Mouse (Mus musculus): ENCODE measurements at regions not wholly inside any gene's neighbourhood (a gene's known extent, or its start where the extent isn't known, plus 50 kb on each side); places are given as distances from the start of the nearest gene placed in this dataset.

- TF ChIP-seq USF1 (IDR thresholded peaks at IDR 0.05; ENCODE audit: low read depth) (no peak), CTCF (IDR thresholded peaks at IDR 0.05; ENCODE audit: control insufficient read depth, insufficient read depth, insufficient read length) (no peak), MYOD1 (IDR thresholded peaks at IDR 0.05; ENCODE audit: control insufficient read depth, insufficient read length, low read depth) (no peak), FOSL1 (IDR thresholded peaks at IDR 0.05; ENCODE audit: insufficient read depth, low read length, poor library complexity, severe bottlenecking) (no peak), MAX (IDR thresholded peaks at IDR 0.05) (no peak), CEBPB (IDR thresholded peaks at IDR 0.05; ENCODE audit: low read depth) (no peak), MYOG (IDR thresholded peaks at IDR 0.05; ENCODE audit: control insufficient read depth, extremely low read depth, insufficient read length) (no peak)
- no peaks in the 10 kb centered on the region for H3K27me3 ChIP-seq (ENCODE audit: control insufficient read depth, insufficient read depth, insufficient read length)
Measured at GRCm38 (mm10) chr13:80611937-80612336, 271.2 kb upstream of the Arrdc3 start.

GRCm38 (mm10) chr13:80613167-80613883 lies 269.9 kb upstream of the Arrdc3 start:
- TF ChIP-seq CEBPB (IDR thresholded peaks at IDR 0.05; ENCODE audit: low read depth) (no peak), USF1 (IDR thresholded peaks at IDR 0.05; ENCODE audit: low read depth) (no peak), CTCF (IDR thresholded peaks at IDR 0.05; ENCODE audit: control insufficient read depth, insufficient read depth, insufficient read length) (no peak), MYOD1 (IDR thresholded peaks at IDR 0.05; ENCODE audit: control insufficient read depth, insufficient read length, low read depth) (no peak), FOSL1 (IDR thresholded peaks at IDR 0.05; ENCODE audit: insufficient read depth, low read length, poor library complexity, severe bottlenecking) (no peak), MYOG (IDR thresholded peaks at IDR 0.05; ENCODE audit: control insufficient read depth, extremely low read depth, insufficient read length) (no peak), MAX (IDR thresholded peaks at IDR 0.05) (no peak)
- no peaks in the 10 kb centered on the region for H3K27me3 ChIP-seq (ENCODE audit: control insufficient read depth, insufficient read depth, insufficient read length)
- H3ac ChIP-seq (ENCODE audit: control insufficient read depth, insufficient read length, low read depth), result no peak overlapping the region
- H3K36me3 ChIP-seq (ENCODE audit: control insufficient read depth, insufficient read depth), result no peaks in the 10 kb centered on the region
- no peaks in the 10 kb centered on the region for H3K79me2 ChIP-seq (ENCODE audit: control insufficient read depth, insufficient read depth)
- no peak overlapping the region for H3K4me3 ChIP-seq (ENCODE audit: insufficient read depth, poor library complexity, severe bottlenecking)
- H3K79me3 ChIP-seq (ENCODE audit: low read depth), result no peaks in the 10 kb centered on the region

More at GRCm38 (mm10) chr13:80611937-80612336, 271.2 kb upstream of the Arrdc3 start:
- H3K4me3 ChIP-seq (ENCODE audit: insufficient read depth, poor library complexity, severe bottlenecking), result no peak overlapping the region
- no peaks in the 10 kb centered on the region for H3K79me2 ChIP-seq (ENCODE audit: control insufficient read depth, insufficient read depth)
- H3K36me3 ChIP-seq (ENCODE audit: control insufficient read depth, insufficient read depth), result no peaks in the 10 kb centered on the region
- H3ac ChIP-seq (ENCODE audit: control insufficient read depth, insufficient read length, low read depth), result no peak overlapping the region
- H3K79me3 ChIP-seq (ENCODE audit: low read depth), result no peaks in the 10 kb centered on the region

- Histone ChIP-seq H3K27me3 (ENCODE audit: control insufficient read depth, insufficient read depth, insufficient read length) (no peaks in the 10 kb centered on the region), H3K79me2 (ENCODE audit: control insufficient read depth, insufficient read depth) (no peaks in the 10 kb centered on the region), H3K79me3 (ENCODE audit: low read depth) (no peaks in the 10 kb centered on the region), H3ac (ENCODE audit: control insufficient read depth, insufficient read length, low read depth) (no peak overlapping the region), H3K36me3 (ENCODE audit: control insufficient read depth, insufficient read depth) (no peaks in the 10 kb centered on the region), H3K4me3 (ENCODE audit: insufficient read depth, poor library complexity, severe bottlenecking) (no peak overlapping the region)
- TF ChIP-seq CTCF (IDR thresholded peaks at IDR 0.05; ENCODE audit: control insufficient read depth, insufficient read depth, insufficient read length) (no peak), FOSL1 (IDR thresholded peaks at IDR 0.05; ENCODE audit: insufficient read depth, low read length, poor library complexity, severe bottlenecking) (no peak), MYOD1 (IDR thresholded peaks at IDR 0.05; ENCODE audit: control insufficient read depth, insufficient read length, low read depth) (no peak), CEBPB (IDR thresholded peaks at IDR 0.05; ENCODE audit: low read depth) (peak; percentile 10)
Measured at GRCm38 (mm10) chr13:80613884-80614247, 269.3 kb upstream of the Arrdc3 start.

- H3K4me3 ChIP-seq (ENCODE audit: insufficient read depth, poor library complexity, severe bottlenecking), result no peak overlapping the region
- H3K36me3 ChIP-seq (ENCODE audit: control insufficient read depth, insufficient read depth), result no peaks in the 10 kb centered on the region
- H3K27me3 ChIP-seq (ENCODE audit: control insufficient read depth, insufficient read depth, insufficient read length), result no peaks in the 10 kb centered on the region
- H3K79me3 ChIP-seq (ENCODE audit: low read depth), result no peaks in the 10 kb centered on the region
- TF ChIP-seq MAX (IDR thresholded peaks at IDR 0.05), result no peak
- no peak for TF ChIP-seq FOSL1 (IDR thresholded peaks at IDR 0.05; ENCODE audit: insufficient read depth, low read length, poor library complexity, severe bottlenecking)
- TF ChIP-seq MYOD1 (IDR thresholded peaks at IDR 0.05; ENCODE audit: control insufficient read depth, insufficient read length, low read depth), result no peak
- no peak for TF ChIP-seq CTCF (IDR thresholded peaks at IDR 0.05; ENCODE audit: control insufficient read depth, insufficient read depth, insufficient read length)
- TF ChIP-seq USF1 (IDR thresholded peaks at IDR 0.05; ENCODE audit: low read depth), result no peak
- TF ChIP-seq CEBPB (IDR thresholded peaks at IDR 0.05; ENCODE audit: low read depth), result no peak
- no peaks in the 10 kb centered on the region for H3K79me2 ChIP-seq (ENCODE audit: control insufficient read depth, insufficient read depth)
- no peak overlapping the region for H3ac ChIP-seq (ENCODE audit: control insufficient read depth, insufficient read length, low read depth)
Measured at GRCm38 (mm10) chr13:80614971-80615370, 268.2 kb upstream of the Arrdc3 start.

- Histone ChIP-seq H3K36me3 (ENCODE audit: control insufficient read depth, insufficient read depth) (no peaks in the 10 kb centered on the region), H3ac (ENCODE audit: control insufficient read depth, insufficient read length, low read depth) (no peak overlapping the region), H3K79me2 (ENCODE audit: control insufficient read depth, insufficient read depth) (no peaks in the 10 kb centered on the region), H3K27me3 (ENCODE audit: control insufficient read depth, insufficient read depth, insufficient read length) (no peaks in the 10 kb centered on the region), H3K4me3 (ENCODE audit: insufficient read depth, poor library complexity, severe bottlenecking) (no peak overlapping the region), H3K79me3 (ENCODE audit: low read depth) (no peaks in the 10 kb centered on the region)
- no peak for TF ChIP-seq FOSL1 (IDR thresholded peaks at IDR 0.05; ENCODE audit: insufficient read depth, low read length, poor library complexity, severe bottlenecking)
- no peak for TF ChIP-seq MYOD1 (IDR thresholded peaks at IDR 0.05; ENCODE audit: control insufficient read depth, insufficient read length, low read depth)
- TF ChIP-seq MAX (IDR thresholded peaks at IDR 0.05), result no peak
- TF ChIP-seq CTCF (IDR thresholded peaks at IDR 0.05; ENCODE audit: control insufficient read depth, insufficient read depth, insufficient read length), result no peak
- TF ChIP-seq CEBPB (IDR thresholded peaks at IDR 0.05; ENCODE audit: low read depth), result no peak
- TF ChIP-seq MYOG (IDR thresholded peaks at IDR 0.05; ENCODE audit: control insufficient read depth, extremely low read depth, insufficient read length), result no peak
Measured at GRCm38 (mm10) chr13:80623005-80623404, 260.2 kb upstream of the Arrdc3 start.

GRCm38 (mm10) chr13:80641334-80641733 lies 241.8 kb upstream of the Arrdc3 start:
- H3K36me3 ChIP-seq (ENCODE audit: control insufficient read depth, insufficient read depth), result no peaks in the 10 kb centered on the region
- TF ChIP-seq MAX (IDR thresholded peaks at IDR 0.05) (no peak), USF1 (IDR thresholded peaks at IDR 0.05; ENCODE audit: low read depth) (no peak)

More at GRCm38 (mm10) chr13:80641334-80641733, 241.8 kb upstream of the Arrdc3 start:
- Histone ChIP-seq H3ac (ENCODE audit: control insufficient read depth, insufficient read length, low read depth) (no peak overlapping the region), H3K79me2 (ENCODE audit: control insufficient read depth, insufficient read depth) (no peaks in the 10 kb centered on the region), H3K27me3 (ENCODE audit: control insufficient read depth, insufficient read depth, insufficient read length) (no peaks in the 10 kb centered on the region), H3K4me3 (ENCODE audit: insufficient read depth, poor library complexity, severe bottlenecking) (no peak overlapping the region), H3K79me3 (ENCODE audit: low read depth) (no peaks in the 10 kb centered on the region)
